Mouse (Mus musculus): ENCODE results near the gene Bank1. TPM values are rescaled to one million over a fixed set of nuclear protein-coding genes. Genes with fewer than 3 reads are reported as not detected.
"Not testable (repeated sequence)": the region's sequence is repeated elsewhere in the genome, so short reads cannot be mapped to it uniquely, and the experiment has no call there.

Gene Bank1
- polyA plus RNA-seq (2015; fragmentation: Nextera tagmentation; extraction: Ambion mirVana) = 0.51 and 0.64 TPM in 2 replicates

DNA sequence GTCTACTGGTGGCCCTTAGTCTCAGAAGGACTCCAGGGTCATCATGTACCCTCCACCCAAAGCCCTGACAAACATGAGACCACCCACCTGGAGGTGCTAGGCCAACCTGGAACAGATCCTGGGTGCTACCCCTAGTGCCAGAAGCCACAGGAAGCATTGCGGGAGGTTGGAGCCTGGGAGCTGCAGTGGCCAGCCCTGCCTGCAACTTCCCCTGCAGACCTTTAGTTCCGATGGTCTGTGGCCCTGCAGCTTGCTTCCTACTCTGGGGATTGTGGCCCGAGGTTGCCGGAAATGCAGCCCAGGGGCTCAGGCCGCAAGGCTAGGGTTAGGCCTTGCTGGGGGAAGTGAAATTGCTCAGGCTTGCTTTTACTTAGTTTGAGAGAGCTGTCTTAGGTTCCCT lies at the start of gene Bank1:
TSS of gene Bank1 (minus strand) at position 284 of the 400 bp plus-strand sequence.
- H3K27me3 ChIP-seq = no peaks in the 10 kb centered on the region
- H3K4me3 ChIP-seq = no peak within 1 kb of the TSS
- H3K4me2 ChIP-seq (replicated peaks) = no peak within 1 kb of the TSS
- ATAC-seq (ENCODE audit: low FRiP score, low read depth) = no peak
- H3K36me3 ChIP-seq = no peaks in the 10 kb centered on the region
- WGBS = 70% methylated on average over 5 of the region's 5 CpGs
- H3K9me3 ChIP-seq = no peaks in the 10 kb centered on the region
- H3K4me1 ChIP-seq = no peaks in the 10 kb centered on the region
- H3K9ac ChIP-seq = no peak within 1 kb of the TSS
- H3K27ac ChIP-seq = no peak within 1 kb of the TSS

GRCm38 (mm10) chr3:136369916-136370315 lies 44.0 kb upstream of the Bank1 start:
- H3K9me3 ChIP-seq = no peaks in the 10 kb centered on the region
- no peak overlapping the region for H3K4me2 ChIP-seq (replicated peaks)
- no peaks in the 10 kb centered on the region for H3K27me3 ChIP-seq
- H3K4me3 ChIP-seq = no peak overlapping the region
- ATAC-seq (ENCODE audit: low FRiP score, low read depth) = no peak
- 77% methylated on average over 11 of the region's 11 CpGs for WGBS
- no peak overlapping the region for H3K27ac ChIP-seq
- no peaks in the 10 kb centered on the region for H3K36me3 ChIP-seq
- no peak overlapping the region for H3K9ac ChIP-seq
- no peaks in the 10 kb centered on the region for H3K4me1 ChIP-seq

DNA sequence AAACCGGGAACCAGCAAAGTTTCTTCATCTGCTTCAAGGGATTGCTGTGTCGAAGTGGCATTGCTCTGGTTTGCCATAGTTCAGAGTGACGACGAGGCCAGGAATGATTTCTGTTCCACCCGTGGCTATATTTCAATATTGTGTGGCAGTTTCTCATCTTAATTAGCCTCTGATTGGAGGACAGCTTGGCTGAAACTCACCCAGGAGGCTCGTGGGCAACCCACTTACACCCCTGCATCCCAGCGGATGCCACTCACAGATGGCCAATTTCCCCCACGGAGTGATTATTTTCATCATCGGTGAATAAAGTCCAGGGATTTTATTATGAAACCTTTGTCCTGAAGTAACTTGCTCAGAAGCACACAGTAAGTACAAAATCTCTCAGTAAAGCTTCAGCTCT lies 43.6 kb upstream of the Bank1 start:
- WGBS = 74% methylated on average over 9 of the region's 9 CpGs
- Histone ChIP-seq H3K36me3 (no peaks in the 10 kb centered on the region), H3K9me3 (no peaks in the 10 kb centered on the region), H3K9ac (no peak overlapping the region), H3K4me2 (replicated peaks) (no peak overlapping the region), H3K4me1 (no peaks in the 10 kb centered on the region), H3K27ac (no peak overlapping the region), H3K4me3 (no peak overlapping the region), H3K27me3 (no peaks in the 10 kb centered on the region)
- ATAC-seq (ENCODE audit: low FRiP score, low read depth) = no peak

GRCm38 (mm10) chr3:136368505-136368999 lies 42.7 kb upstream of the Bank1 start:
- no peak overlapping the region for H3K9ac ChIP-seq
- H3K4me2 ChIP-seq (replicated peaks) = no peak overlapping the region
- no peak overlapping the region for H3K27ac ChIP-seq
- no peaks in the 10 kb centered on the region for H3K9me3 ChIP-seq
- no peak for ATAC-seq (ENCODE audit: low FRiP score, low read depth)
- H3K4me1 ChIP-seq = no peaks in the 10 kb centered on the region
- 84% methylated on average over 4 of the region's 4 CpGs for whole genome bisulfite sequencing
- H3K4me3 ChIP-seq = no peak overlapping the region
- H3K36me3 ChIP-seq = no peaks in the 10 kb centered on the region
- no peaks in the 10 kb centered on the region for H3K27me3 ChIP-seq

GRCm38 (mm10) chr3:136349690-136350089 lies 23.8 kb upstream of the Bank1 start:
- H3K9ac ChIP-seq = no peak overlapping the region
- H3K36me3 ChIP-seq = no peaks in the 10 kb centered on the region
- no peak overlapping the region for H3K4me3 ChIP-seq
- no peaks in the 10 kb centered on the region for H3K9me3 ChIP-seq
- no peaks in the 10 kb centered on the region for H3K27me3 ChIP-seq
- no peak for ATAC-seq (ENCODE audit: low FRiP score, low read depth)
- H3K27ac ChIP-seq = no peak overlapping the region
- no peaks in the 10 kb centered on the region for H3K4me1 ChIP-seq
- WGBS = 84% methylated on average over 7 of the region's 7 CpGs
- H3K4me2 ChIP-seq (replicated peaks) = no peak overlapping the region

GRCm38 (mm10) chr3:136348611-136349010 lies 22.7 kb upstream of the Bank1 start:
- H3K4me2 ChIP-seq (replicated peaks) = no peak overlapping the region
- no peaks in the 10 kb centered on the region for H3K4me1 ChIP-seq
- 70% methylated on average over 1 of the region's 1 CpGs for WGBS
- no peak overlapping the region for H3K9ac ChIP-seq
- no peak overlapping the region for H3K4me3 ChIP-seq
- no peak for ATAC-seq (ENCODE audit: low FRiP score, low read depth)
- H3K9me3 ChIP-seq = no peaks in the 10 kb centered on the region
- no peak overlapping the region for H3K27ac ChIP-seq
- H3K27me3 ChIP-seq = no peaks in the 10 kb centered on the region
- no peaks in the 10 kb centered on the region for H3K36me3 ChIP-seq

DNA sequence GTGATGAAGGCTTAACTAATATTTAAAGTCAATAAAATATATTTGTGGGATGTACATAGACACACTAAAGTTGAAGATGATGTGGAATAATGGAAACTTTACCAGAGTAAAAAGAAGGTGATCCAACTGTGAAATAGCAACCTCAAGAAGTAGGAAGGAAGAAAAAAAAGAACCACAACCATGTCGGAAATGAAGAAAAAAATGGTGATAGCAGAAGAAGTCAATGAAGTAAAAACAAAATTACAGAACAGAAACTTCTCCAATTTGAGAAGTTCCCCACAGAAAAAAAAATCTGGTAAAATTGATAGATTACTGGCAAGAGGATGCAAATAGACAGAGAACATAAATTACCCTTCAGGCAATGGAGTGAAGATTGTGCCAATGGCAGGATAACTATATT lies 21.4 kb upstream of the Bank1 start:
- ATAC-seq (ENCODE audit: low FRiP score, low read depth) = no peak
- Histone ChIP-seq H3K4me3 (no peak overlapping the region), H3K36me3 (no peaks in the 10 kb centered on the region), H3K4me2 (replicated peaks) (no peak overlapping the region), H3K4me1 (no peaks in the 10 kb centered on the region), H3K27ac (no peak overlapping the region), H3K9ac (no peak overlapping the region), H3K27me3 (no peaks in the 10 kb centered on the region), H3K9me3 (no peaks in the 10 kb centered on the region)
- WGBS = 85% methylated on average over 1 of the region's 1 CpGs

DNA sequence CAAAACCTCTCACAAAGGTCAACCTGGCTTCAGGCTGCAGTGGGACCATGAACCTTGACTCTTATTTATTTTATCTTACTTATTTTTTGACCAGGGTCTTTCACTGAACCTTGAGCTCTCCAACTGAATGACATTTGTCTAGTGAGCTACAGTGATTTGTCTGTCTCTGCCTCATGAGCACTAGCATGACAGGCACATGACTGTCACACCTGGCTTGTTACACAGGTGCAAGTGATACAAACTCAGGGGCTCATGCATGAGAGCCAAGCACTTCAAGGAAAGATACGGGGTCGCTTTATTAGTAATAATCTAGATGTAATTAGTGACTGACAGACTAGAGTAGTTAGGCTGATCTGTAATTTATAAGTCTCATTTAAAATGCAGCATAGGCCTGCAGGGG lies 16.0 kb upstream of the Bank1 start:
- Histone ChIP-seq H3K4me2 (replicated peaks) (no peak overlapping the region), H3K4me1 (no peaks in the 10 kb centered on the region), H3K36me3 (no peaks in the 10 kb centered on the region), H3K9me3 (no peaks in the 10 kb centered on the region), H3K4me3 (no peak overlapping the region), H3K27me3 (no peaks in the 10 kb centered on the region), H3K9ac (no peak overlapping the region), H3K27ac (no peak overlapping the region)
- ATAC-seq (ENCODE audit: low FRiP score, low read depth) = no peak
- 73% methylated on average over 2 of the region's 2 CpGs for WGBS

DNA sequence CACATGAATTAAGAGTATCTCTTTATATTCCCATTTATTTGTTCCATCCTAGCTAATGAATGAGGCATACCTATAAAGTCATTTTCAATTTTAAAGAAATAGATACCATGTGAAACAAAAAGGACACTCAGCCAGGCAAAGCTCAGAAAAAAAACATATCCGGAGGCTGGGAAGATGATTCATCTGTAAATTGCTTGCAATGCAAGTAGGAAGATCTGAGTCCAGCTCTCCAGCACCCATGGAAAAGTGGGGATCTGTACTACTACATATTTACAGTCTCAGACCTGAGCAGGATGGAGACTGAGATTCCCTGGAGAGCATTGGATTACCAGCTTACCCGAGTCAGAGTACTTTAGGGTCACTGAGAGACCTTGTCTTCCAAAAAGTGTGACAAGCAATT lies 14.0 kb upstream of the Bank1 start:
- ATAC-seq (ENCODE audit: low FRiP score, low read depth) = no peak
- Histone ChIP-seq H3K4me3 (no peak overlapping the region), H3K9ac (no peak overlapping the region), H3K27me3 (no peaks in the 10 kb centered on the region), H3K27ac (no peak overlapping the region), H3K36me3 (no peaks in the 10 kb centered on the region), H3K4me1 (no peaks in the 10 kb centered on the region), H3K4me2 (replicated peaks) (no peak overlapping the region), H3K9me3 (no peaks in the 10 kb centered on the region)
- WGBS = 77% methylated on average over 2 of the region's 2 CpGs

- 74% methylated on average over 2 of the region's 2 CpGs for WGBS
- Histone ChIP-seq H3K9ac (no peak overlapping the region), H3K4me1 (no peaks in the 10 kb centered on the region), H3K4me3 (no peak overlapping the region), H3K27ac (no peak overlapping the region), H3K4me2 (replicated peaks) (no peak overlapping the region), H3K27me3 (no peaks in the 10 kb centered on the region), H3K36me3 (no peaks in the 10 kb centered on the region), H3K9me3 (no peaks in the 10 kb centered on the region)
- no peak for ATAC-seq (ENCODE audit: low FRiP score, low read depth)
Observed at GRCm38 (mm10) chr3:136331135-136331534, 5.3 kb upstream of the Bank1 start.

GRCm38 (mm10) chr3:136330043-136330442 lies 4.2 kb upstream of the Bank1 start:
- Histone ChIP-seq H3K4me1 (no peaks in the 10 kb centered on the region), H3K27ac (no peak overlapping the region), H3K4me2 (replicated peaks) (no peak overlapping the region), H3K36me3 (no peaks in the 10 kb centered on the region), H3K9ac (no peak overlapping the region), H3K4me3 (no peak overlapping the region), H3K27me3 (no peaks in the 10 kb centered on the region), H3K9me3 (no peaks in the 10 kb centered on the region)
- ATAC-seq (ENCODE audit: low FRiP score, low read depth) = no peak

DNA sequence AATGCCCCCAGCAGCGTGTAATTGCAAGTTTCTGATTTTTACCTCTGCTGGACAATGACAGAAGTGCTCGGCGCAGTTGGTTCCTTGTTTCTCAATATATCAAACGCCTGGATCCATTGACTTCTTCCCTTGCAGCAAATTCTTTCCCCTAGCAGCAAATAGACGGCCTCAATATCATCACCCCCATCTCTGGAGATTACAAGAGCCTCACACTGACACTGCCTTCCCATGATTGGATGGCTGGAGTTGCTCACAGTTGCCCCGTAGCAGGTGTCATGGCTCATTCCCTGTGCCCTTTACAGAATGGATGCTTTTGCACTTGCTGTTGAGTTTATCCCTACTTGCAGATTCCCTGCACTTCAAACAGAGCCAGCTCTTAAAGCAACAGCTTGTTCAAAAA lies 3.3 kb upstream of the Bank1 start:
- Histone ChIP-seq H3K4me3 (no peak overlapping the region), H3K27me3 (no peaks in the 10 kb centered on the region), H3K4me1 (no peaks in the 10 kb centered on the region), H3K4me2 (replicated peaks) (no peak overlapping the region), H3K27ac (no peak overlapping the region), H3K36me3 (no peaks in the 10 kb centered on the region), H3K9me3 (no peaks in the 10 kb centered on the region), H3K9ac (no peak overlapping the region)
- WGBS = 65% methylated on average over 6 of the region's 6 CpGs
- ATAC-seq (ENCODE audit: low FRiP score, low read depth) = no peak

GRCm38 (mm10) chr3:136324716-136325115 lies 1.1 kb downstream of the Bank1 start:
- ATAC-seq (ENCODE audit: low FRiP score, low read depth); H3K9me3 ChIP-seq; H3K27me3 ChIP-seq; H3K4me1 ChIP-seq; H3K4me2 ChIP-seq (replicated peaks); H3K27ac ChIP-seq; H3K9ac ChIP-seq; H3K36me3 ChIP-seq; H3K4me3 ChIP-seq: not testable (repeated sequence)
- 97% methylated on average over 6 of the region's 6 CpGs for WGBS
